ENCODE assay signal across 8 mouse cellular contexts in the genomic region with DNA sequence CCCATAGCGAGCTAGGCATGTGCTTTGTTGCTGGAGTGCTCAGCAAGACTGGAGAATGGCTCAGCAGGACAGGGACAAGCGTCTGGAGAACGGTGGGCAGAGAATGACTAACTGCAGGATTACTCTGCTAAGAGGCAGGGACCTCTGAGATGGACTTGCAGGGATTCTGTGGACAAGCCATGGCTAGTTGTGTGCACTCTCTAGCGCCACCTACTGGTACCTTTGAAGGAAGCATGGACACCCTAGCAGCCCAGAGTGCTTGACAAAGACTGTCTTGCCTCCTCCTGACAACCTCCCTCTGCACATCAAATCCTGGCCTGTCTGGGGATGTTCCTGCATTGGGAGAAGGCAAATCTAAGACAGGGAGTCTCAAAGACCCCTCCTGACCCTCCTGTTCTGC.
A peak's percentile ranks its signal among the peaks of the same experiment; 100 is the strongest.
DNase-seq lines count a peak whose midpoint lies in the region; ATAC-seq and TF ChIP-seq lines count a peak whose summit lies in the region.

No protein-coding gene starts in this region.

- H3K9me3 ChIP-seq in forebrain, embryonic 11.5 days (ENCODE audit: control insufficient read depth, low read length): no peaks in the 10 kb centered on the region
- H3K9me3 ChIP-seq in intestine, embryonic 15.5 days: no peaks in the 10 kb centered on the region
- no peaks in the 10 kb centered on the region for H3K9me3 ChIP-seq in liver, postnatal 0 days (ENCODE audit: low read length)

- DNase-seq in urinary bladder, postnatal 25 days (ENCODE audit: low spot score): peak; percentile 20
- no peak for DNase-seq in urinary bladder, adult 18-20 months (ENCODE audit: low spot score in 2 of 2)
- DNase-seq in c-Kit-positive CD71-positive TER-119-negative erythroid progenitor cells, embryonic 14.5 days (ENCODE audit: low read depth): peak; percentile 29
- peak; percentile 80 for DNase-seq in forebrain, embryonic 11.5 days (ENCODE audit: low spot score)
- DNase-seq in liver, postnatal 0 days: peak; percentile 53
- no peak for DNase-seq in natural killer cell, adult 2 months (ENCODE audit: low spot score in 2 of 2)

- peak; percentile 69 for ATAC-seq in forebrain, embryonic 11.5 days (replicated peaks; ENCODE audit: low FRiP score)
- peak; percentile 61; the same call in 1 of the 2 replicates for ATAC-seq in intestine, embryonic 15.5 days
- ATAC-seq in liver, postnatal 0 days: no peak

- H3K4me3 ChIP-seq in forebrain, embryonic 11.5 days (ENCODE audit: low read depth, low read length): no peak overlapping the region
- H3K4me3 ChIP-seq in intestine, embryonic 15.5 days (replicated peaks): no peak overlapping the region
- no peak overlapping the region for H3K4me3 ChIP-seq in liver, postnatal 0 days (ENCODE audit: low read depth, low read length)
- no peak overlapping the region for H3K4me3 ChIP-seq in olfactory bulb, adult 2 months (ENCODE audit: insufficient read depth, low read depth, low read length)

- 16% methylated on average over 4 of the region's 4 CpGs for WGBS in forebrain, embryonic 11.5 days
- 32% methylated on average over 4 of the region's 4 CpGs for WGBS in intestine, embryonic 15.5 days
- 25% methylated on average over 4 of the region's 4 CpGs for WGBS in liver, postnatal 0 days (ENCODE audit: insufficient replicate concordance)
- WGBS in olfactory bulb, adult 2 months: 55% methylated on average over 4 of the region's 4 CpGs

- no peak overlapping the region for H3K9ac ChIP-seq in forebrain, embryonic 11.5 days (ENCODE audit: low read length)
- no peak overlapping the region for H3K9ac ChIP-seq in intestine, embryonic 15.5 days
- no peak overlapping the region for H3K9ac ChIP-seq in liver, postnatal 0 days (replicated peaks)

- no peak for TF ChIP-seq POLR2A in olfactory bulb, adult 2 months (IDR thresholded peaks at IDR 0.05; ENCODE audit: insufficient read depth, low read depth, low read length)

- TF ChIP-seq CTCF in liver, postnatal 0 days (IDR thresholded peaks at IDR 0.05; ENCODE audit: low read depth): peak; percentile 86
- peak; percentile 49; the same call in 1 of the 2 replicates for TF ChIP-seq CTCF in olfactory bulb, adult 2 months (IDR thresholded peaks at IDR 0.05; ENCODE audit: insufficient read depth, low read depth, low read length)

- H3K4me1 ChIP-seq in forebrain, embryonic 11.5 days (replicated peaks; ENCODE audit: control insufficient read depth, insufficient read depth, low read length): no peaks in the 10 kb centered on the region
- H3K4me1 ChIP-seq in intestine, embryonic 15.5 days (replicated peaks): no peaks in the 10 kb centered on the region
- H3K4me1 ChIP-seq in liver, postnatal 0 days (ENCODE audit: insufficient read depth): no peaks in the 10 kb centered on the region
- peaks cover 5% of the 10 kb centered on the region; the same call in 1 of the 2 replicates for H3K4me1 ChIP-seq in olfactory bulb, adult 2 months (ENCODE audit: control insufficient read depth, insufficient read depth, low read length)

- no peak overlapping the region for H3K4me2 ChIP-seq in forebrain, embryonic 11.5 days (ENCODE audit: low read depth, low read length, severe bottlenecking)
- no peak overlapping the region for H3K4me2 ChIP-seq in intestine, embryonic 15.5 days (replicated peaks)
- H3K4me2 ChIP-seq in liver, postnatal 0 days (ENCODE audit: low read depth, low read length): no peak overlapping the region

- no peaks in the 10 kb centered on the region for H3K27me3 ChIP-seq in forebrain, embryonic 11.5 days (ENCODE audit: control insufficient read depth, insufficient read depth, low read length)
- no peaks in the 10 kb centered on the region for H3K27me3 ChIP-seq in intestine, embryonic 15.5 days (replicated peaks)
- no peaks in the 10 kb centered on the region for H3K27me3 ChIP-seq in liver, postnatal 0 days (ENCODE audit: insufficient read depth, low read length)

- H3K36me3 ChIP-seq in forebrain, embryonic 11.5 days (ENCODE audit: control insufficient read depth, insufficient read depth, low read length): no peaks in the 10 kb centered on the region
- no peaks in the 10 kb centered on the region for H3K36me3 ChIP-seq in intestine, embryonic 15.5 days
- H3K36me3 ChIP-seq in liver, postnatal 0 days (replicated peaks; ENCODE audit: insufficient read depth, low read length): no peaks in the 10 kb centered on the region

- no peak overlapping the region for H3K27ac ChIP-seq in forebrain, embryonic 11.5 days (ENCODE audit: low read depth, low read length)
- no peak overlapping the region for H3K27ac ChIP-seq in intestine, embryonic 15.5 days
- H3K27ac ChIP-seq in liver, postnatal 0 days (ENCODE audit: low read depth): no peak overlapping the region
- H3K27ac ChIP-seq in olfactory bulb, adult 2 months (ENCODE audit: insufficient read depth, low read depth, low read length): no peak overlapping the region

- TF ChIP-seq EP300 in liver, postnatal 0 days (IDR thresholded peaks at IDR 0.05; ENCODE audit: low read depth): no peak

Comparison
In these comparisons a context has a peak if more than half of its experiments do, and no peak if none do; other contexts are left out.
1. DNase-seq: peak in urinary bladder, postnatal 25 days (single experiment), c-Kit-positive CD71-positive TER-119-negative erythroid progenitor cells, embryonic 14.5 days (single experiment), forebrain, embryonic 11.5 days (single experiment) and liver, postnatal 0 days (single experiment); none in urinary bladder, adult 18-20 months (0 of 2) and natural killer cell, adult 2 months (0 of 2).